Mouse (Mus musculus): ENCODE measurements at regions not wholly inside any gene's neighbourhood (a gene's known extent, or its start where the extent isn't known, plus 50 kb on each side); places are given as distances from the start of the nearest gene placed in this dataset.
"Not testable (repeated sequence)": the region's sequence is repeated elsewhere in the genome, so short reads cannot be mapped to it uniquely, and the experiment has no call there.

DNA sequence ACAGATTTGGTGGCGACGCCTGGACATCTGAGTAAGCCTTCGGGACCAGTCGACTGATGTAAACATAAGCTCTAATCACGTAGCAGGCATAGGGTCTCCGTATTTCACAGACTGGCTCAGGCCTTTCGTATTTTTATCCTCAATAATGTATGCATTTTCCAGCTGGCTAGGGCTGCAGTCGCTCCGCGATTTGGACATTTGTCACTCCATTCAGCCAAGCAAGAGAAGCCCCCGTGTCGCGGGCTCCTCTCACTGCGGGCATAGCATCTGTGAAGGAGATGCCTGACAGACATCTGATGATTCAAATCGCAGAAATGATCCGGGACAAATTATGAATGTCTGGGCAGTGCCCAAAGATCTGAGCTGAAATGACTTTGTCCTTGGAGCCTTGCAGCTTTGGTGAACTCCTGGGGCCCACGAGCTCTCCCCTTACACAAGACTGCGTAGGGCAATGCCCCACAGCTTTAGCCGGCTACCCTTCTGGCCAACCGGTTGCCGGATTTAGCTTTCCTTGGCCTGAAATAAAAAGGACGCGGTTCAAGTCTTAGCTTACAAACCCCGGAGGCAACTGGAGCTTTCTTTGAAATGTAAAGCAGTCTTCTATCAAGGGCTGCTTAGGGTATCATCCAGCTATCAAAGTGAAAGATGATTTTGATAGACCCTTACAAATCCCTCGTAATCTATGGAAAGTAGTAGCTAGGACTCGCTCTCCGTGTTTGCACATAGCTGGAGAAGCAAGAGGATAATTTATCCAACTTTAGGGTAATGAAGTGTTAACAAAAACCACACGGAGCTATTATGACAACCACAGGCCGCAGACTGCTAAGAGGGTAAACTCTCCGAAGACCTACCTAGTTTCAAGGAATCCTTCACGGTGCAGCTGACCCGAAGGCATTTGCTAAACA lies 270.6 kb downstream of the Etnk1 start:
- no peak for DNase-seq (ENCODE audit: low spot score in 2 of 2)

DNA sequence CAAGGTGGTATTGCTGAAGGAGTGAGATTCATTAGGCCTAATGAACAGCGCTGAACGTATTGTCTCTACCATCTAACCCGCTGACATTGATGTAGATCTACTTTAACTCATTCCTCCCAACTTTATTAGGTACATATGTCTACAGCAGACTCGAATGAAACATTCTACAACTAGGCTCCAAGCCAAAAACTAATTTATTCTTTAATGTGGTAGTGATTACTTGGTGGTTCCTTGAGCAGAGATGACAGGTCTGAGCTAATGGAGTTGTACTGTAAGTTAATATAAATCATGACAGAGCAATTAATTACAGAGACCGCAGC lies 271.2 kb downstream of the Etnk1 start:
- DNase-seq (ENCODE audit: low spot score in 2 of 2), result no peak

- no peak for DNase-seq (ENCODE audit: low spot score in 2 of 2)
These were observed 272.5 kb downstream of the Etnk1 start for GRCm38 (mm10) chr6:143439484-143439883.

DNA sequence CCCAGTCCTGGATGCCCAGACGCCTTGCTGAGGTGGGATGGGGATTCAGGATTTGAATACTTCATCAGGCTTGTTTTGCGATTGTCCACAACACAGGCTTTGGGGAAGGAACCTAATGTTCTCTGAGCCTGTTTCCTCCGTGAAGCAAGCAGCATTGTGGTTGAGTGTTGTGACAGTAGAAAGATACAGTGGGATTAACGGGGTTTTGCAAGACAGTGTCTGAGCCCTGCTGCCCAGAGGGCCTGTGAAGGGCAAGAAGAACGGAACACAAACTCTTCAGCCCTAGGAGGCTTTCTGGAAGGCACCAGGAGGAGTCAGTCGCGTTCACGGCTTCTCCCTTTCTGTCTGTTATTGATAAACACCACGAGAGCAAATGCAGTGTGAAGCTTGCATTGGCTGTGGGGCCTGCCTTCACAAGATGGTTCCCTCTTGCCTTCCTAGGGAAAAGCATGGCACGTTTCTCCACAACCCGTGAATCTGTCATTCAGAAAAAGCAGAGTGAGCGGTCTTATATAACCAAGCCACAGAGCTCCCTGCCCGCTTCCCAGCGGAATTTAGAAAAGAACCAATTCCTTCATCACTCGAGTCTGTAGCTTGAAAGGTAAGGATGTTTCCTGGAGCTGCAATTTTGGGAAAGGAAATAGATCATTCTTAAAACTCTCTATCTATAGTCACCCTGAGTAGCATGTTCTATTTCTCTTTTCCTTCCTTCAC lies 273.4 kb downstream of the Etnk1 start:
- no peak for DNase-seq (ENCODE audit: low spot score in 2 of 2)

GRCm38 (mm10) chr6:143442361-143442760 lies 275.3 kb downstream of the Etnk1 start:
- no peak for DNase-seq (ENCODE audit: low spot score in 2 of 2)

GRCm38 (mm10) chr6:143443446-143443845 lies 276.4 kb downstream of the Etnk1 start:
- DNase-seq (ENCODE audit: low spot score in 2 of 2), result no peak

DNA sequence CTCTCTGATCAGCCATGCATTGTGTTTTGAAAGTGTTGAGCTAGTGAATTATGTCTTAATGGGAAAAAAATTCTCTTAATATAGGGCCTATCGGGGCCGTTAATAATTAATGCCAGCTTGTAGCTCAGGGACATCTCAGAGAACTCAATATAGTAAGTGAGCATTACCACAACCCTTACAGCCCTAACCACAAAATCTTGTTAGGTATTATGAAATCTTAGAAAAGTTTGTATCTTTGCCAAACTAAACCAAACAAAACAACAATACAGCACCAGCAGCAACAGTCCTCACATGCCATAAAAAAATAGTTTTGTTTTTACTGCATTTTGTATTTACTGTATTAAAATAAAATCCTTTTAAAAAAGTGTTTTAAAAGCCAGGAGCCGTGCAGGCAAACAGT lies 277.8 kb downstream of the Etnk1 start:
- DNase-seq (ENCODE audit: low spot score in 2 of 2), result no peak

- no peak for DNase-seq (ENCODE audit: low spot score in 2 of 2)
These were observed 279.0 kb downstream of the Etnk1 start for GRCm38 (mm10) chr6:143445834-143446552.

DNA sequence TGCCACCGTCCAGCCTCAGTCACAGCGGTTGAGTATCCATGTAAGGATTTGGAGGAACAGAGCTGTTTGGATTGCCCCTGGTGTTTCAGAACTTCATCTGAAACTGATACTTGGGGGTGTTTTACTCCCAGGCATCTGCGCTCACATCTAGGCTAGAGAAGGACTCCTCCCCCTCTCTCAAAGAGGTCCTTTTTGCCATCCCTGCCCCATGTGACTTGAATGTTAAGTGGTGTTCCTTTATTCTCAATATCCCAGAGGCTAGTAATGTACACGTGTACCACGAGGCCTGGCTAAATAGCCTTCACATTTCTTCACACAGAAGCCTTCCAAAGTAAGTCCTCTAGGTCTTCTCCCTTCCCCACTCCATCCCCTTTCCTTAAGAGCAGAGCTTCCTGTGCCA lies 280.0 kb downstream of the Etnk1 start:
- no peak for DNase-seq (ENCODE audit: low spot score in 2 of 2)

DNA sequence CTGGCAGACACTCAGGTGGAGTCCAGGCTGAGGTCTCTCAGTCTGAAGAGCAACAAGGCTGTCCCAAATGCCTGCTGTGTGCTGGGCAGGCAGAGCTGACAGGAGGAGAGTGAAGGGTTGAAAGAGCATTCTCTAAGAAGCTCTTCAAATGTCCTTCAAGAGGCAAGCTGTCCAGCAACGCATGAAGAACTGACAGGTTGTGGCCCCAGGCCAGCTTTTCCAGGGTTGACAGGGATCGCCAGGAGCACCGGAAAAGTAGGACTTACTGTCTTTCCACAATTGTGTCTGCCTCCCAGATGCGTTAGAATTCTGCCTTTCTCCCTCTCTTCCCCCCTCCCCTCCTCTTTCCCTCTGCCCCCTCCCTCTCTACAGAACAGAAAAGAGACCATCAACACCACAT lies 282.1 kb downstream of the Etnk1 start:
- DNase-seq (ENCODE audit: low spot score in 2 of 2), result no peak

- no peak for DNase-seq (ENCODE audit: low spot score in 2 of 2)
These were observed 284.8 kb downstream of the Etnk1 start for GRCm38 (mm10) chr6:143451869-143452268.

DNA sequence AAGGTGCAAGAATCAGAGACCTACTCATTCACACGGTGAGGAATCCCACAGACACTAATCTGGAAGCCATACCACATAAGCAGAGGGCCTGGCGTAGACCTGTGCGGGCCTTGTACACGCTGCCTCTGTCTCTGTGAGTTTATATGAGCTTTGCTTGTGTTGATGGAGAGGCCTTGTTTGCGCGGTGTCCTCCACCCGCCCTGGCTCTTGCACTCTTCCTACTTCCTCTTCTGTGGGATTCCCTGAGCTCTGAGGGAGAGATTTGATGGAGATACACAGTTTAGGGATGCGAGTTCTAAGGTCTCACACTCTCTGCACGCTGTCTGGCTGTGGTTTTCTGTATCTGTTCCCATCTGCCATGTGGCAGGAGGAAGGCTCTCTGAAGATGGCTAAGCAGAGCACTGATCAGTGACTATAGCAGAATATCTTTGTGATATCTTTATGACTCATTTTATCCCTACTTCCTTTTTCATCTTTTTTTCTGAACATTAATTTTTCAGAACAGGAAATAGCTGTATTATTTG lies 287.7 kb downstream of the Etnk1 start:
- no peak for DNase-seq (ENCODE audit: low spot score in 2 of 2)

DNA sequence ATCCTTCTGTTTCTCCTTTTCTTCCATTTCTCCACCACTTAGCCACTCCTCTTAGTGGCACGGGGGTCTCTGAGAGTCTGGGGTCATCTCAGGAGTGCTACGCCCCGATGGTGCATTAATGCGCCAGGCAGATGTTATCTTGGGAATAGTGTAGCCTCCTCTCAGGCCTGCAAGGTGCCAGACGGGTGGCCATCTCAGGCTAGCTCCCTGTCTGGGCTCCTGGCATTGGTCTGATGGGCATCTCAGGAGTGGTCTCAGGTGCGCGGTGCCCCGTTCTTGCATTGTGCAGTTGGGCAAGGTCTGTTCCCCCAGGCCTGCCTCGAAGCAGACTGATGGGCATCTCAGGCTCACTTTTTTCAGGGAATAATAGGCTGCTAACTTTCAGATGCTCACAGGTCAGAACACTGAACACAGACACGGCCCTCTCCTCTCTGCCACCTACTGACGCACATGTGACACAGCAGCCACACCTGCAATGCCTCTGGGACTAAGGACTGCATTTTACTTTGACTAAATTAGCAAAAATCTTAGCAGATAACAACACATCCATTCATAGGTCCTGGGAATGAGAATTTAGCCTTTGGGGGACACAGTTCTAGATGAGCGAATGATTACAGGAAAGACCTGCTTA lies 298.0 kb downstream of the Etnk1 start:
- DNase-seq (ENCODE audit: low spot score in 2 of 2), result no peak

GRCm38 (mm10) chr6:143472676-143473075 lies 305.7 kb downstream of the Etnk1 start:
- DNase-seq (ENCODE audit: low spot score in 2 of 2), result not testable (repeated sequence)

- DNase-seq (ENCODE audit: low spot score in 2 of 2), result no peak
These were observed 307.4 kb downstream of the Etnk1 start for GRCm38 (mm10) chr6:143474396-143474795.

- DNase-seq (ENCODE audit: low spot score in 2 of 2), result no peak
These were observed 308.3 kb downstream of the Etnk1 start for GRCm38 (mm10) chr6:143475296-143475695.

GRCm38 (mm10) chr6:143477396-143477795 lies 310.4 kb downstream of the Etnk1 start:
- DNase-seq (ENCODE audit: low spot score in 2 of 2), result no peak

GRCm38 (mm10) chr6:143479239-143479638 lies 312.2 kb downstream of the Etnk1 start:
- DNase-seq (ENCODE audit: low spot score in 2 of 2), result no peak

GRCm38 (mm10) chr6:143479701-143480388 lies 312.8 kb downstream of the Etnk1 start:
- DNase-seq (ENCODE audit: low spot score in 2 of 2), result no peak

- DNase-seq (ENCODE audit: low spot score in 2 of 2), result no peak
These were observed 315.3 kb downstream of the Etnk1 start for GRCm38 (mm10) chr6:143482272-143482671.

DNA sequence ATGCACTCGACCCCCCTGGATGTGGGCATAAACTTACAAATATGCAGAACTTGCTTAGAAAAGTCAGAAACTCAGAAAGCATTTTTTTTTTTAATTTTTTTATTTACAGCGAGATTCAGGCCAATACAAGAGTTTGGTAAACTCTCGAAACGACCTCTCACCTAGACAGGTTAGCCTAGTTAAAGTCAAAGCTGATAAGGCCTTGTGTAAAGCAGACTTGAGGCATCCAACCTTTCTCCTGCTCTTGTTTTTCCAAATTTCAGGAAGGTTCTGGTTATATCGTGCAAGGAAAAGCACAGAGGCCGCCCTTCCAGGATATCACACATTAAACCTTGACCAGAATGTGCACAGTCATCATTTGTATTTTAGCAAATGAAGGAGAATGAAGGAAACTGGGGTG lies 315.8 kb downstream of the Etnk1 start:
- no peak for DNase-seq (ENCODE audit: low spot score in 2 of 2)
